Mouse (Mus musculus): ENCODE measurements around the gene Ino80d. TPM values are rescaled to one million over a fixed set of nuclear protein-coding genes. Genes with fewer than 3 reads are reported as not detected.
A peak's percentile ranks its signal among the peaks of the same experiment; 100 is the strongest.

Gene Ino80d
- total RNA-seq, 2 experiments from 2014 or later, result 24.0 to 73.8 TPM

DNA sequence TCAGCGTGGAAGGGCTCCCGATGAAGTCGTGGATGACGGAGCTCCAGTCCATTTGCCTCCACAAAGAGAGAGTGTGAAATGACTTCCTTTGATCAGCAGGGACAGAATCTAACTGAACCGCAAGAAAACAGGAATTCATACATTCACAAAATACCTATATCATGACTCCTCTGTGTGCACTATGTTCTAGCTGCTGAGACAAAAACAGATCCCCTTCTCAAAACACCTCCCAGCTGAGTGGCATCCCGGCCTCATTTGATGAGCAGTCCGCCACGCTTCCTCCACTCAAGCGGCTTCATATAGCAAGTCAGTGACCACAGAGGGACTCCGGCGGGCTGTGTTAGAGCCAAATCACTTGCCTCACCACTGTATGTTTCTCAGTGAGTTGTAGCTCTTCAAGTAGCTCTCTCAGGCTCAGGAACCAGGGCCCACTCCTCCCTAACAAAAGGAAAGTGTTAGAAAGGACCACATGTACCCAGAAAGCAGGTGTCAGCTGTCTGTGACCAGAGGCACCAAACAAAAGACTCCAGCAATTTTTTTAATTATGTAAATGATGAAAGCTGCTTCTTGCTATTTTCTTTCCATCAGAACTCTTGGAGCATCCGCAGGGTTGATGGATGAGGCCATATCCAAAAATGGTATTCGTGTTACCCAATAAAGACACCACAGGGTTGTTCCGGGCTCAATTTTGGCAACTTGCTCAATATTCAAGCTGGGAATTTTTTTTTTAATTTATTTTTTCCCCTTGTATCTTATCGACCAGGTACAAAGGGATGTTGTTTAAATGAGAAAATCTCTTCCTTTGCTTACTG is 181.0 kb downstream of the Ino80d start:
- ATAC-seq (replicated peaks; ENCODE audit: poor library complexity, severe bottlenecking), result no peak

DNA sequence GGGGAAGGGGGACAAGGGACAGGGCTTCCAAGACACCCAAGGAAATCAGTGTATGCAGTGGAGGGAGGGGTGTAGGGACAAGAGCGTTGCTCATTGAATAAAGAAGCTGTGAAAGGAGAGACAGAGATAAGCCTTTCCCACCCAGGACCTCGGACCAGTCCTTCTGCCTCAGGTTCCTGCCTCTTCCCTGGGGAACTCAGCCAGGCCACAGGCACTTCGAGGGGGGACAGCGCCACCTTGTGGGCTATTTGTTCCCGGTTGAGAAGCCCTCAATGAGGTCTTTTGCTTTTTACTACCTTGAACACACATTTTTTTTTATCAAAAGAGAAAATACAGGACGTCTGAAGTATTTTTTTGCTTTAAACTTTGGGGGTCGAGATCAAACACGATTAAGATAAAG is 185.0 kb downstream of the Ino80d start:
- ATAC-seq (replicated peaks; ENCODE audit: poor library complexity, severe bottlenecking), result peak; percentile 75

- no peak for ATAC-seq (replicated peaks; ENCODE audit: poor library complexity, severe bottlenecking)
Measured at GRCm38 (mm10) chr1:62919219-62919618, 195.2 kb downstream of the Ino80d start.

- ATAC-seq (replicated peaks; ENCODE audit: poor library complexity, severe bottlenecking), result no peak
Measured at GRCm38 (mm10) chr1:62916609-62917008, 197.9 kb downstream of the Ino80d start.

- no peak for ATAC-seq (replicated peaks; ENCODE audit: poor library complexity, severe bottlenecking)
Measured at GRCm38 (mm10) chr1:62914495-62914894, 200.0 kb downstream of the Ino80d start.

DNA sequence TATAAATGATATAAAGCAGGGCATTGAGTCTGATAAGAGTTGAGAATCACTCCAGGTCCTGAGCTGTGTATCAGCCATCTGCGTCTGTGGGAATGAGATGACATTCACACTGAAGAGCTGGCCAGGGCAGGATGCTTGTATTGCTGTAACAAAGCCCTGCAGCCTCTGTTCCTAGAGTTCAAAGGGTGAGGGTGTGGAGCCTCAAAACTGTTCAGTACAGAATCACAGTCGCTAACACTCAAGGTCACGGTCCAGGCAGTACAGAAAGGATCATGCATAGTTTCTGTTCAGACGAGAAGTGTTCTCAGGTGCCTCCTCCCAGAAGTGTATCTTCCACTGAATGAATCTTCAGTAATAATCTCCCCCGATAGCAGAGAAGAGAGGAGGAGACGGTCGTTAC is 203.0 kb downstream of the Ino80d start:
- ATAC-seq (replicated peaks; ENCODE audit: poor library complexity, severe bottlenecking), result no peak

DNA sequence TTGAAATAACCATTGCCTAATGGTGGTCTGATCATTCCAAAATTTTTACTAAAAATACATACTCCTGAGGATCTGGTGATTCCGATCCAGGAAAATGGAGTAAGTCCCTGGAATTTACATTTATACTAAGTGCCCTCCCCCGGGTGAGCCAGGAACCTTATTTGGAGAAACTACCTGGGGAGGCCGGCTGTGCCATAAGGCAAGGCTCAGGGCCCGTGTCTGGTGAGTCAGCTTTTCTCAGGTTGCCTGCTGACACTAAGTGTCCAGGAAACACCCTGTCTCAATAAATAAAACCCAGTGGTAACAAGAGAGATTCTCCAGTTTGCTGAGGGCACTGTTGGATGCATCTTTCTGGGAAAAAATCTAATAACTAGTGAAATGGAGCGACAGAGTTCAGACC is 205.3 kb downstream of the Ino80d start:
- no peak for ATAC-seq (replicated peaks; ENCODE audit: poor library complexity, severe bottlenecking)

DNA sequence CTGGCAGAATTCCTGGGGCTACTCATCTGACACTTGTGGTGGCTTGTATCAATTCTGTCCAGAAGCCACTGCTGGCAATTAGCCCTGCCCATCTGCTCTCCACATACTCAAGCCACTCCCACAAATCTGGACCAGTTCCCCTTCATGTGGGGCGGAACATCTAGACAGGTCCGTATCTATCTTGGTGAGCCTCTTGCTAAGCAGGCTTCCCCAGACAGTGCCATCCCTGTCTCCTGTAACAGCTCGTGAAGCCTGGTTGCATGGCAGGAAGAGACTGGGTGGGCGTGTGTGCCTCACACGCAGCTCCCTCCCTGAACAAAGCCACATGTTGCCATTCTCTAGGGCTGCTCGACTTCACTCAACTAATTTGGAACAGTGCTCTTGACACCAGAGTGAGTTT is 206.0 kb downstream of the Ino80d start:
- no peak for ATAC-seq (replicated peaks; ENCODE audit: poor library complexity, severe bottlenecking)

Other genes starting within 250 kb of the Ino80d start
- 1,766 and 1,810 TPM in 2 replicates for gene Eef1b2, start 62.2 kb upstream of the Ino80d start, total RNA-seq (2014; fragmentation: Nextera tagmentation)
- gene Eef1b2, start 62.2 kb upstream of the Ino80d start, total RNA-seq (2017), result 3,234 and 3,329 TPM in 2 replicates
- gene Ndufs1, start 62.2 kb upstream of the Ino80d start, total RNA-seq (2014; fragmentation: Nextera tagmentation), result 111 and 115 TPM in 2 replicates
- 155 and 156 TPM in 2 replicates for gene Ndufs1, start 62.2 kb upstream of the Ino80d start, total RNA-seq (2017)
- gene Gpr1, start 99.9 kb upstream of the Ino80d start, total RNA-seq (2014; fragmentation: Nextera tagmentation), result not detected in 2 replicates
- gene Gpr1, start 99.9 kb upstream of the Ino80d start, total RNA-seq (2017), result not detected in 2 replicates
- gene Zdbf2, start 158.6 kb upstream of the Ino80d start, total RNA-seq (2014; fragmentation: Nextera tagmentation), result not detected in 2 replicates
- gene Zdbf2, start 158.6 kb upstream of the Ino80d start, total RNA-seq (2017), result not detected in 2 replicates